In genomic region chr10:67287877-67288276, GRCm38 (mm10) we compare ENCODE assay signal across 8 mouse cellular contexts. TPM values are rescaled to one million over a fixed set of nuclear protein-coding genes. Genes with fewer than 3 reads are reported as not detected.
DNase-seq lines count a peak whose midpoint lies in the region; ATAC-seq and TF ChIP-seq lines count a peak whose summit lies in the region.

No protein-coding gene starts in this region.

- H3K9ac ChIP-seq in embryonic facial prominence, embryonic 14.5 days (ENCODE audit: low read depth, low read length), result no peak overlapping the region
- no peak overlapping the region for H3K9ac ChIP-seq in kidney, embryonic 14.5 days (ENCODE audit: low read depth, low read length)

- WGBS in embryonic facial prominence, embryonic 14.5 days, result 63% methylated on average over 3 of the region's 3 CpGs
- 82% methylated on average over 3 of the region's 3 CpGs for WGBS in embryonic facial prominence, embryonic 10.5 days
- WGBS in kidney, embryonic 14.5 days, result 78% methylated on average over 3 of the region's 3 CpGs
- WGBS in lung, adult 2 months, result 27% methylated on average over 3 of the region's 3 CpGs

- H3K27ac ChIP-seq in embryonic facial prominence, embryonic 14.5 days (replicated peaks; ENCODE audit: low read depth, low read length), result 0 out of 2 replicates have a peak overlapping the region, but pooled peaks have one; percentile 39
- no peak overlapping the region for H3K27ac ChIP-seq in embryonic facial prominence, embryonic 10.5 days (replicated peaks)
- 0 out of 2 replicates have a peak overlapping the region, but pooled peaks have one; percentile 19 for H3K27ac ChIP-seq in kidney, embryonic 14.5 days (ENCODE audit: low read depth, low read length)

- no peak overlapping the region for H3K4me2 ChIP-seq in embryonic facial prominence, embryonic 14.5 days (ENCODE audit: low read depth, low read length)
- H3K4me2 ChIP-seq in kidney, embryonic 14.5 days (replicated peaks; ENCODE audit: low read depth, low read length), result no peak overlapping the region

- no peaks in the 10 kb centered on the region for H3K36me3 ChIP-seq in embryonic facial prominence, embryonic 14.5 days (ENCODE audit: control insufficient read depth, insufficient read depth, low read length)
- no peaks in the 10 kb centered on the region for H3K36me3 ChIP-seq in embryonic facial prominence, embryonic 10.5 days (replicated peaks)
- H3K36me3 ChIP-seq in kidney, embryonic 14.5 days (ENCODE audit: control insufficient read depth, insufficient read depth, low read length), result no peaks in the 10 kb centered on the region

- TF ChIP-seq CTCF in lung, adult 2 months (IDR thresholded peaks at IDR 0.05; ENCODE audit: insufficient read depth, low read length), result no peak

- DNase-seq in embryonic facial prominence, embryonic 14.5 days (ENCODE audit: low spot score), result peak; percentile 85
- no peak for DNase-seq in embryonic facial prominence, embryonic 10.5 days (ENCODE audit: low spot score)
- DNase-seq in adrenal gland, adult (ENCODE audit: inconsistent age in 2 of 2, low spot score in 1 of 2), result peak; percentile 62 to 74
- peak; percentile 20 to 43 for DNase-seq in frontal cortex, postnatal 25 days (ENCODE audit: low spot score in 2 of 2)
- peak; percentile 43 for DNase-seq in lung, adult 2 months
- peak; percentile 77 to 84 for DNase-seq in urinary bladder, adult 18-20 months (ENCODE audit: low spot score in 2 of 2)
- no peak for DNase-seq in thymus, postnatal 25 days

- no peaks in the 10 kb centered on the region for H3K9me3 ChIP-seq in embryonic facial prominence, embryonic 14.5 days (ENCODE audit: control insufficient read depth, low read length)
- H3K9me3 ChIP-seq in embryonic facial prominence, embryonic 10.5 days, result no peaks in the 10 kb centered on the region
- no peaks in the 10 kb centered on the region for H3K9me3 ChIP-seq in kidney, embryonic 14.5 days (ENCODE audit: control insufficient read depth, low read length)

- TF ChIP-seq POLR2A in lung, adult 2 months (IDR thresholded peaks at IDR 0.05; ENCODE audit: borderline replicate concordance, extremely low read depth, low read depth, low read length), result no peak

- peaks cover 10% of the 10 kb centered on the region for H3K4me1 ChIP-seq in embryonic facial prominence, embryonic 14.5 days (ENCODE audit: control insufficient read depth, insufficient read depth, low read length)
- H3K4me1 ChIP-seq in embryonic facial prominence, embryonic 10.5 days, result peaks cover 22% of the 10 kb centered on the region
- peaks cover 8% of the 10 kb centered on the region; the same call in 1 of the 2 replicates for H3K4me1 ChIP-seq in kidney, embryonic 14.5 days (ENCODE audit: control insufficient read depth, insufficient read depth, low read length)
- peaks cover 6% of the 10 kb centered on the region for H3K4me1 ChIP-seq in lung, adult 2 months (ENCODE audit: control insufficient read depth, insufficient read depth, low read length)

- no peak overlapping the region for H3K4me3 ChIP-seq in embryonic facial prominence, embryonic 14.5 days (ENCODE audit: low read depth, low read length)
- no peak overlapping the region for H3K4me3 ChIP-seq in embryonic facial prominence, embryonic 10.5 days
- no peak overlapping the region for H3K4me3 ChIP-seq in kidney, embryonic 14.5 days (ENCODE audit: low read length)
- H3K4me3 ChIP-seq in lung, adult 2 months (replicated peaks; ENCODE audit: extremely low read depth, low read depth, low read length), result no peak overlapping the region

- H3K27me3 ChIP-seq in embryonic facial prominence, embryonic 14.5 days (replicated peaks; ENCODE audit: control insufficient read depth, insufficient read depth, low read length), result no peaks in the 10 kb centered on the region
- H3K27me3 ChIP-seq in embryonic facial prominence, embryonic 10.5 days (replicated peaks; ENCODE audit: low read depth, poor library complexity, severe bottlenecking), result no peaks in the 10 kb centered on the region
- H3K27me3 ChIP-seq in kidney, embryonic 14.5 days (ENCODE audit: control insufficient read depth, insufficient read depth, low read length), result no peaks in the 10 kb centered on the region

- peak; percentile 44 for ATAC-seq in embryonic facial prominence, embryonic 14.5 days (ENCODE audit: low read depth)
- no peak for ATAC-seq in kidney, embryonic 14.5 days (ENCODE audit: low FRiP score, low TSS enrichment)

RNA-seq across cellular contexts. Expression of gene Nrbf2, which starts 2.8 kb away (rescaled TPM):
- polyA plus RNA-seq in embryonic facial prominence, embryonic 14.5 days (2014; fragmentation: Nextera tagmentation; extraction: Ambion mirVana), result 39.2 and 40.5 TPM in 2 replicates
- 39.0 and 39.1 TPM in 2 replicates for polyA plus RNA-seq in embryonic facial prominence, embryonic 10.5 days (2016; fragmentation: Nextera tagmentation; extraction: Ambion mirVana)
- 33.8 and 34.7 TPM in 2 replicates for polyA plus RNA-seq in kidney, embryonic 14.5 days (2014; fragmentation: Nextera tagmentation; extraction: Ambion mirVana)
- 8.3 TPM in 2 replicates for polyA plus RNA-seq in lung, adult 2 months (2012; rRNA removed)

Comparison
In these comparisons a context has a peak if more than half of its experiments do, and no peak if none do; other contexts are left out.
1. DNase-seq: peak in embryonic facial prominence, embryonic 14.5 days (single experiment), adrenal gland, adult (2 of 2), frontal cortex, postnatal 25 days (2 of 2), lung, adult 2 months (single experiment) and urinary bladder, adult 18-20 months (2 of 2); none in embryonic facial prominence, embryonic 10.5 days (single experiment) and thymus, postnatal 25 days (single experiment).